Mouse (Mus musculus) midbrain, embryonic 11.5 days (tissue): ENCODE data around the gene Dapp1. TPM values are rescaled to one million over a fixed set of nuclear protein-coding genes. Genes with fewer than 3 reads are reported as not detected.

Source experiments
- ATAC-seq: fragments of 200-750 bp; cut with Nextera tagmentation; 2 replicates; pipeline ENCODE4 v1.8.0; 2017; ENCODE audit warnings: moderate TSS enrichment, moderate library complexity; ENCODE audit not compliant: low FRiP score
- DNase-seq: peaks from one replicate; pipeline ENCODE4 v3.0.0; 2015; ENCODE audit warnings: low spot score; ENCODE audit errors: missing footprints
- H3K27ac ChIP-seq: fragments of 300-500 bp; sonication (generic); 2 replicates; pipeline ENCODE4 v1.5.1; 2014; ENCODE audit warnings: low read depth, low read length
- H3K27me3 ChIP-seq: fragments of 300-500 bp; sonication (generic); 2 replicates; pipeline ENCODE4 v1.6.1; 2014; ENCODE audit warnings: mild to moderate bottlenecking, low read length, moderate library complexity, mixed read lengths; ENCODE audit not compliant: control insufficient read depth, insufficient read depth
- H3K36me3 ChIP-seq: fragments of 300-500 bp; sonication (generic); 2 replicates; pipeline ENCODE4 v1.6.1; 2014; ENCODE audit warnings: mild to moderate bottlenecking, low read length, moderate library complexity, mixed read lengths; ENCODE audit not compliant: control insufficient read depth, insufficient read depth
- H3K4me1 ChIP-seq: fragments of 300-500 bp; sonication (generic); 2 replicates; pipeline ENCODE4 v1.6.1; 2014; ENCODE audit warnings: low read length; ENCODE audit not compliant: control insufficient read depth, insufficient read depth
- H3K4me2 ChIP-seq: fragments of 300-500 bp; sonication (generic); 2 replicates; pipeline ENCODE4 v1.6.1; 2014; ENCODE audit warnings: mild to moderate bottlenecking, moderate library complexity
- H3K4me3 ChIP-seq: fragments of 300-500 bp; sonication (generic); 2 replicates; pipeline ENCODE4 v1.5.1; 2014; ENCODE audit warnings: low read depth, low read length
- H3K9ac ChIP-seq: fragments of 300-500 bp; sonication (generic); 2 replicates; pipeline ENCODE4 v1.6.1; 2014; ENCODE audit warnings: low read length
- H3K9me3 ChIP-seq: fragments of 300-500 bp; sonication (generic); 2 replicates; pipeline ENCODE4 v1.6.1; 2016; ENCODE audit warnings: low read length; ENCODE audit not compliant: control insufficient read depth
- WGBS: fragments of 180-500 bp; shearing (Covaris S2); extraction: QIAGEN DNeasy Blood & Tissue Kit; methylation state at CpG from one replicate; pipeline ENCODE4 v1.1.7; 2014; 5-methylcytosine and 5-hydroxymethylcytosine counted together
- polyA plus RNA-seq: library from polyadenylated mRNA; unstranded; fragments of >200 nt; fragmentation: Nextera tagmentation; extraction: Ambion mirVana; gene quantifications from 2 replicates; pipeline ENCODE4 v1.2.1, GENCODE M21; 2014

Gene Dapp1
- polyA plus RNA-seq, 1 experiment from 2014 or later: 3.4 TPM

DNA sequence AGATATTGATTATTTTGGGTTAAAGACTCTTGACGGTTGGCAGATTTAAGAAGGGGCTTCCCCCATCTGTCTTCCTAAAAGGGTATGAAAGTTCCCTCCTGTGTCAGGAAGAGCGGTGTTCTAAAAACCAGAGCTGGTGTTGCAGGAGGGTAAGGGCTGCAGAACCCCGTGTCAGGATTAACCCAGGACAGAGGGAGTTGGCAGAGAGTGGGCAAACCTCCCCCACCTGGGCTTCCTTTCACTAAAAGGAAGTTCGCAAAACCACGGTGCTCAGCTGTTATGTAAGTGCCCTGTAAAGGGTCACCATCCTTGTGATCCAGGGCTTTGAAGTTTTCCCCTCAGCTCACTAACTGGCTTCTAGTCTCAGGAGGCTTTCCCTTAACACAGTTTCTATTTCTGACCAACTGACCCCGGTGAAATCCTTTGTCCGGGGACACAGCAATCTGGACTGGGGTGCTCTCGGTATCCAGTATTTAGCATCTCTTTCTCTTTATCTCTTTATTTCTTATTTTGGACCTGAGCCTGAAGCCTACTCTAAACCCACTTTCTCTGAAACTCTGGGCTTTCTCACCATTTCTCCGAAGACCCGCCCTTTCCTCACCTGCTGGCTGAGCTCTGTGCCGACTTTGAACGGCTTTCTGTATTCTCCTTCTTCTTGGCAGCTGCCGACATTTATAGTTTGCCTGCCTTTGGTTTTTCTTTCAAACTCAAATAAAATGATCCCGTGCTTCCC is 17.3 kb upstream of the Dapp1 start:
- Histone ChIP-seq H3K9ac (no peak overlapping the region), H3K4me1 (no peaks in the 10 kb centered on the region), H3K27me3 (no peaks in the 10 kb centered on the region), H3K36me3 (no peaks in the 10 kb centered on the region), H3K4me3 (no peak overlapping the region), H3K27ac (no peak overlapping the region), H3K4me2 (no peak overlapping the region), H3K9me3 (no peaks in the 10 kb centered on the region)
- DNase-seq: peak; percentile 69
- no peak for ATAC-seq
- 75% methylated on average over 14 of the region's 14 CpGs for WGBS

DNA sequence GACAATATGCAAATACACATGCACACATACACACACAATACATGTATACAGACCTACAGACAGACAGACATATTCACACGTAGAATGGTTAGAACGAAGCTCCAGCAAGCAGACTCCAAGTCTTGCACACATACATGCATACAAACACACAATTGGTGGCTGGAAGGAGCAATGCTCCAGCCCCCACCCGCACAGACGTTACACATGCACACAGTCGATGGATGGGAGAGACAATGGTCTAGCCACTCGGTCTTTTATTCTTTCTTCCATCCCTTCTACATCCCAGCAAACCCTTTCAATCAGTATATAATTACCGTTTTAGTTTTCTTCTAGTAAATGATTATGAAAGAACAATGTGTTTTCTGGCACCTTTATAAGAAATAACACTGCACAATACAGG is 14.1 kb upstream of the Dapp1 start:
- no peaks in the 10 kb centered on the region for H3K27me3 ChIP-seq
- H3K27ac ChIP-seq: no peak overlapping the region
- ATAC-seq (peak; percentile 8; the same call in 1 of the 2 replicates), DNase-seq (peak; percentile 79)
- 83% methylated on average over 7 of the region's 7 CpGs for WGBS
- H3K9ac ChIP-seq: no peak overlapping the region
- no peak overlapping the region for H3K4me2 ChIP-seq
- H3K9me3 ChIP-seq: no peaks in the 10 kb centered on the region
- no peaks in the 10 kb centered on the region for H3K4me1 ChIP-seq
- H3K4me3 ChIP-seq: no peak overlapping the region
- H3K36me3 ChIP-seq: no peaks in the 10 kb centered on the region

- Histone ChIP-seq H3K4me3 (no peak overlapping the region), H3K27ac (no peak overlapping the region), H3K4me1 (no peaks in the 10 kb centered on the region), H3K9ac (no peak overlapping the region), H3K27me3 (no peaks in the 10 kb centered on the region), H3K4me2 (no peak overlapping the region), H3K9me3 (no peaks in the 10 kb centered on the region), H3K36me3 (no peaks in the 10 kb centered on the region)
- DNase-seq (peak; percentile 73), ATAC-seq (no peak)
- WGBS: 96% methylated on average over 2 of the region's 2 CpGs
These were observed 12.9 kb upstream of the Dapp1 start for GRCm38 (mm10) chr3:137994196-137994595.

- WGBS: 89% methylated on average over 5 of the region's 5 CpGs
- peak; percentile 44 for DNase-seq
- no peak for ATAC-seq
- no peaks in the 10 kb centered on the region for H3K9me3 ChIP-seq
- no peaks in the 10 kb centered on the region for H3K27me3 ChIP-seq
- H3K4me1 ChIP-seq: no peaks in the 10 kb centered on the region
- no peak overlapping the region for H3K27ac ChIP-seq
- H3K36me3 ChIP-seq: no peaks in the 10 kb centered on the region
- no peak overlapping the region for H3K4me2 ChIP-seq
- no peak overlapping the region for H3K9ac ChIP-seq
- H3K4me3 ChIP-seq: no peak overlapping the region
These were observed 11.0 kb upstream of the Dapp1 start for GRCm38 (mm10) chr3:137992366-137992765.

DNA sequence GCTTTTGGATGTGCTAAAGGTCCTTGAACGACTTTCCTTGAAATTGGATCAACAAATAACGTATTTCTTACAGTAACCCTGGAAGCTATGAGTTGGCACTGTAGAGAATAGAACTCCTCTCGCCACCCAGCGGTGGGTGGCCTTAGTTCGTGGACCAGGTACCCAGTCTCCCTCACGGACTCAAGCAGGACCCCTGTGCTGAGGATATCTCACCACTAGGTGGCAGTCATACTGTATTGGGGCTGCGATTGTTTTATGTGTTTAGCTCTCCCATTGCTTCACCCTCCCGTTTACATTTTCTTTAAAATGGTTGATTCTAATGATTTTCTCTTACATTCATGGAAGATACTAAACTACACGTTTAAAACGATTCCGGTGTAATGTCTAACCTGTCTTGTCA is 9.8 kb upstream of the Dapp1 start:
- Histone ChIP-seq H3K4me1 (no peaks in the 10 kb centered on the region), H3K9ac (no peak overlapping the region), H3K27ac (no peak overlapping the region), H3K9me3 (no peaks in the 10 kb centered on the region), H3K4me3 (no peak overlapping the region), H3K4me2 (no peak overlapping the region), H3K27me3 (no peaks in the 10 kb centered on the region), H3K36me3 (no peaks in the 10 kb centered on the region)
- 17% methylated on average over 11 of the region's 11 CpGs for WGBS
- ATAC-seq (peak; percentile 86), DNase-seq (peak; percentile 96)

DNA sequence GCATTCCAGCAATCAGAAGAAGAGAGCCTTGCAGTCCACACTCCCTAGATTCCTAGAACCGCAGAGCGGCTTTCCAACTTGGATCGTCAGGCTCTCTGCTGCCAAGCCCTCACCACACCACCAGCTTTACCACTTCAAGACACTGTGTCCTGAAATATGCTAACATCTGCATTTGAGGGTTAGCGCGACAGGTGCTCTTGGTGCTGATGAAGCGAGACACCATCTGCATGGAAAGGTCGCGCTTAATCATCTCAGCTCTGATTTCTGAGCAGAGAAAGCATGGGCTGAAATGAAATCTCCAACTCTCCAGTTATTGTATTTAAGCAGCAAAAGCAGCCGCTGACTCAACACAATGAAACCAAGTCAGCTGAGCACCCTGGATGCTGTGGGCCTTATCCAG is 8.1 kb upstream of the Dapp1 start:
- ATAC-seq: no peak

DNA sequence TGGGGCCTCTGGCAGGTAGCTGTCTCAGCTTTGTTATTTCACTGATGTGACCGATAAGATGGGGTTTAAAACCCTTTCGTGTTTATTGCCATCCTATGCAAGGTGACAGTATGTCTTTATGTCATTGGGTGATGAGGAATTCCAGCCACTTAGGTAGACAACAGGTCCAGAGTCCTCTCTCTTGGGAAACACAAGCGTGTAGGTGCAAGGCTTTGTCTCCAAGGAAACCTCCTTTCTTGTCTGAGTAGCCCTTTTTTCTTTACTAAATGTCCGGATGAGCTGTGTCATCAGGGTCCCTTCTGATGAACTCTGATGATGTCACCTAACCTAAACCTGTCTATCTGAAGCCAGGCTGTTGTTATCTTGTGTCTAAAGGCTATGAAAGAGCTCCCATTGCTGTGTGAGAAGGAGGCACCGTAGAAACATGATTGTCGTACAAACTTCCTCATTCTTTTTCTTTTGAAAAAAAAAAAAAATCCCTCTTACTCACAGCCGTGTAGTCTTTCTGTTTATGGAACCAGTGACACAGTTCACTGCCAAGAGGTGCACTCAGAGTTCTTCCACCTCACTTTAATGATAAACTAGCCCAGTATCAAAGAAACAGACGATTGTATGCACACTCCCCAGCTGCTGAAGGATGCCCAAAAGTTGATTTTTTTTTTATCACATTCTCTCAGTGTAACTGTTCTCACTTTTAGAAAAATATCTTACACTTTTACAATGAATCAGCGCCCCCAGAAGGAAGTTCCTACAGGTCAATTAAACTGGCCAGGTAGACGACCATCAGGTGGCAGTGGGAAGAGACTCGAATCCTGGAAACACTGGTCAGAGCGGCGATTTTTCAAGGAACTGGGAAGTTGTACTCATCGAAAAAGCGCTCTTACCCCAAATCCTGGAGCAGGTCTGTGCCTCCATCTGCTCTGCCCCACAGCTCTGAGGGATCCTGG is 637 bp downstream of the Dapp1 start:
- DNase-seq (peak; percentile 72), ATAC-seq (no peak)
- H3K27ac ChIP-seq: no peak overlapping the region
- peaks cover 9% of the 10 kb centered on the region for H3K4me1 ChIP-seq
- 40% methylated on average over 15 of the region's 15 CpGs for WGBS
- no peak overlapping the region for H3K4me3 ChIP-seq
- no peaks in the 10 kb centered on the region for H3K36me3 ChIP-seq
- H3K4me2 ChIP-seq: peak overlapping the region; percentile 28
- no peaks in the 10 kb centered on the region for H3K27me3 ChIP-seq
- no peak overlapping the region for H3K9ac ChIP-seq
- H3K9me3 ChIP-seq: no peaks in the 10 kb centered on the region

More for the DNA sequence above, 8.1 kb upstream of the Dapp1 start:
- DNase-seq: peak; percentile 33
- no peak overlapping the region for H3K9ac ChIP-seq
- no peaks in the 10 kb centered on the region for H3K4me1 ChIP-seq
- no peaks in the 10 kb centered on the region for H3K36me3 ChIP-seq
- H3K9me3 ChIP-seq: no peaks in the 10 kb centered on the region
- H3K27me3 ChIP-seq: no peaks in the 10 kb centered on the region
- no peak overlapping the region for H3K27ac ChIP-seq
- no peak overlapping the region for H3K4me3 ChIP-seq
- no peak overlapping the region for H3K4me2 ChIP-seq
- 96% methylated on average over 9 of the region's 9 CpGs for WGBS

- 35% methylated on average over 5 of the region's 5 CpGs for WGBS
- H3K4me2 ChIP-seq: no peak overlapping the region
- DNase-seq (peak; percentile 80), ATAC-seq (no peak)
- H3K4me3 ChIP-seq: no peak overlapping the region
- no peak overlapping the region for H3K27ac ChIP-seq
- H3K27me3 ChIP-seq: no peaks in the 10 kb centered on the region
- H3K9me3 ChIP-seq: no peaks in the 10 kb centered on the region
- H3K4me1 ChIP-seq: peaks cover 9% of the 10 kb centered on the region
- H3K36me3 ChIP-seq: no peaks in the 10 kb centered on the region
- H3K9ac ChIP-seq: no peak overlapping the region
These were observed 3.1 kb downstream of the Dapp1 start for GRCm38 (mm10) chr3:137978233-137978632.

- H3K9ac ChIP-seq: no peak overlapping the region
- WGBS: 20% methylated on average over 6 of the region's 6 CpGs
- H3K4me2 ChIP-seq: no peak overlapping the region
- no peaks in the 10 kb centered on the region for H3K9me3 ChIP-seq
- no peaks in the 10 kb centered on the region for H3K27me3 ChIP-seq
- peak overlapping the region; percentile 57; the same call in 1 of the 2 replicates for H3K27ac ChIP-seq
- H3K4me3 ChIP-seq: no peak overlapping the region
- H3K36me3 ChIP-seq: no peaks in the 10 kb centered on the region
- DNase-seq (peak; percentile 87), ATAC-seq (peak; percentile 65)
- H3K4me1 ChIP-seq: peaks cover 9% of the 10 kb centered on the region
These were observed 3.7 kb downstream of the Dapp1 start for GRCm38 (mm10) chr3:137977629-137978041.
